Mouse (Mus musculus) forebrain, postnatal 0 days (tissue): Measurements from ENCODE around the gene Olfr1161. TPM values are rescaled to one million over a fixed set of nuclear protein-coding genes. Genes with fewer than 3 reads are reported as not detected.
"Not testable (repeated sequence)": the region's sequence is repeated elsewhere in the genome, so short reads cannot be mapped to it uniquely, and the experiment has no call there.

Experiments used
- ATAC-seq: fragments of 200-750 bp; cut with Nextera tagmentation; 2 replicates; pipeline ENCODE4 v1.8.0; 2017; ENCODE audit warnings: mild to moderate bottlenecking, moderate library complexity
- DNase-seq: peaks from one replicate; pipeline ENCODE4 v3.0.0-alpha.2; 2015
- H3K27ac ChIP-seq: fragments of 300-500 bp; sonication (generic); 2 replicates; pipeline ENCODE4 v1.5.1; 2014; ENCODE audit warnings: low read depth, mild to moderate bottlenecking, antibody characterized with exemption, low read length, moderate library complexity, mixed read lengths
- H3K27me3 ChIP-seq: fragments of 300-500 bp; sonication (generic); 2 replicates; pipeline ENCODE4 v1.6.1; 2014; ENCODE audit warnings: mild to moderate bottlenecking, low read length, mixed read lengths; ENCODE audit not compliant: insufficient read depth
- H3K36me3 ChIP-seq: fragments of 300-500 bp; sonication (generic); 2 replicates; pipeline ENCODE4 v1.6.1; 2014; ENCODE audit warnings: mild to moderate bottlenecking, moderate library complexity; ENCODE audit not compliant: insufficient read depth
- H3K4me1 ChIP-seq: fragments of 300-500 bp; sonication (generic); 2 replicates; pipeline ENCODE4 v1.6.1; 2014; ENCODE audit warnings: antibody characterized with exemption; ENCODE audit not compliant: insufficient read depth
- H3K4me2 ChIP-seq: fragments of 300-500 bp; sonication (generic); 2 replicates; pipeline ENCODE4 v1.6.1; 2014; ENCODE audit warnings: low read depth, mild to moderate bottlenecking, moderate library complexity
- H3K4me3 ChIP-seq: fragments of 300-500 bp; sonication (generic); 2 replicates; pipeline ENCODE4 v1.5.1; 2014; ENCODE audit warnings: low read depth, low read length, mixed read lengths
- H3K9ac ChIP-seq: fragments of 300-500 bp; sonication (generic); 2 replicates; pipeline ENCODE4 v1.6.1; 2014; ENCODE audit warnings: mild to moderate bottlenecking
- H3K9me3 ChIP-seq: fragments of 300-500 bp; sonication (generic); 2 replicates; pipeline ENCODE4 v1.6.1; 2016; ENCODE audit warnings: low read length
- CTCF ChIP-seq: sonication (generic); IDR thresholded peaks from 2 replicates; pipeline ENCODE4 v1.5.1; 2016; ENCODE audit warnings: antibody characterized with exemption, control low read depth, low read depth
- WGBS: fragments of 180-500 bp; shearing (Covaris S2); extraction: QIAGEN DNeasy Blood & Tissue Kit; methylation state at CpG from one replicate; pipeline ENCODE4 v1.1.7; 2014; 5-methylcytosine and 5-hydroxymethylcytosine counted together
- polyA plus RNA-seq: library from polyadenylated mRNA; unstranded; fragments of >200 nt; fragmentation: Nextera tagmentation; extraction: Ambion mirVana; gene quantifications from 2 replicates; pipeline ENCODE4 v1.2.1, GENCODE M21; 2015
- total RNA-seq: library from RNA; depleted of rRNA; stranded (reverse); fragments of >200 nt; gene quantifications from 2 replicates; pipeline ENCODE4 v1.2.3, GENCODE M21; 2014; rRNA removed

Gene Olfr1161
- total RNA-seq (not detected in 2 replicates), polyA plus RNA-seq (not detected in 2 replicates)

DNA sequence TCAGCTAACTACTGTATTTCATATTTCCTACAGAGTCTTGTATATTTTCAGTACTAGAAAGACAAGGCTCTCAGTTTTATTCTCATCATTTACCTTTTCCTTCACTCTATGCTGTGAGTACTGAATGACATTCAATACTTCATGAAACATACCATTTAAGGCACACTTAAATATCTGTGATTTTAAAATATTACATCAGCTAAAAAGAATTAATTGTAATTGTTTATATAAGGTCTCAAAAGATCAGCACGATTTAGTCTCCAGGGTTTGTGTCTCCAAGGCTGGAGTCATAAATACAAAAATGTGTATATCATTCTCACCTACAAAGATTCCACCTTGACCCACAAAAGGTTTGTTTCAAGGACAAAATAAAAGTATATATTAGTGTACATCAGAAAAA is at the start of gene Olfr1161:
Gene Olfr1161, plus strand, starts transcription at position 301 of the 400 bp plus-strand sequence.
- WGBS, result 85% methylated on average over 1 of the region's 1 CpGs
- not testable (repeated sequence) for ATAC-seq, DNase-seq

DNA sequence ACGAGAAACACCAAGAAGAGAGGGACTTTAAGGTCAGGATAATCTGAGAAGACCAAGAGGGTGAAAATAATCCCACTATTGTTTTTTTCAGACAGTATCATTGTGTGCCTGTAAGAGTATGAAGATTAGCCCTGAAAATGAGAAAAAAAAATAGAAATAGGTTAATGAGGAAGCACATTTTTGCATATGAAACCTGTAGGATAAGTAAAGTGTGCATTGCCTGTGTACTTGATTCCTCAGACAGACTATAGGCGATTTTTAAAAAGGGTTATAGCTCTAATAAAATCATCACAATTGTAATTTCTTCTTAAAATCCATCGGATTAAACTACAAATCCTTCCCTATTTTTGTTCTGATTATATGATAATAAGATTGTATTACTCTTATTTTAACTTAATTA is 48.0 kb upstream of the Olfr1161 start, which contains the start of gene Olfr74:
Gene Olfr74, minus strand, starts transcription at position 101 of the 400 bp plus-strand sequence.
- Histone ChIP-seq H3K4me3 (no peak within 1 kb of the TSS), H3K27me3 (no peaks in the 10 kb centered on the region), H3K4me1 (no peaks in the 10 kb centered on the region), H3K9ac (no peak within 1 kb of the TSS), H3K4me2 (no peak within 1 kb of the TSS), H3K36me3 (no peaks in the 10 kb centered on the region), H3K27ac (no peak within 1 kb of the TSS), H3K9me3 (no peaks in the 10 kb centered on the region)
- no peak for TF ChIP-seq CTCF
- WGBS, result 81% methylated on average over 3 of the region's 3 CpGs
- ATAC-seq (no peak), DNase-seq (no peak)

More for the DNA sequence above, at the start of gene Olfr1161:
- H3K36me3 ChIP-seq, H3K4me2 ChIP-seq, H3K9ac ChIP-seq, H3K27me3 ChIP-seq, H3K4me3 ChIP-seq, H3K9me3 ChIP-seq, H3K4me1 ChIP-seq, H3K27ac ChIP-seq: not testable (repeated sequence)

GRCm38 (mm10) chr2:87989813-87990212 is 32.8 kb upstream of the Olfr1161 start, which contains the start of gene Olfr1158:
Olfr1158 (plus strand) TSS chr2:87990113.
- H3K4me1 ChIP-seq, result no peaks in the 10 kb centered on the region
- no peak for ATAC-seq
- H3K27ac ChIP-seq, result no peak within 1 kb of the TSS
- no peaks in the 10 kb centered on the region for H3K27me3 ChIP-seq
- no peak within 1 kb of the TSS for H3K9ac ChIP-seq
- H3K4me2 ChIP-seq, result no peak within 1 kb of the TSS
- no peaks in the 10 kb centered on the region for H3K9me3 ChIP-seq
- DNase-seq, result no peak
- no peak within 1 kb of the TSS for H3K4me3 ChIP-seq
- TF ChIP-seq CTCF, result no peak
- no peaks in the 10 kb centered on the region for H3K36me3 ChIP-seq

- H3K4me1 ChIP-seq, result no peaks in the 10 kb centered on the region
- H3K4me3 ChIP-seq, result no peak within 1 kb of the TSS
- H3K4me2 ChIP-seq, result no peak within 1 kb of the TSS
- DNase-seq (no peak), ATAC-seq (no peak)
- H3K27me3 ChIP-seq, result no peaks in the 10 kb centered on the region
- TF ChIP-seq CTCF, result no peak
- no peak within 1 kb of the TSS for H3K9ac ChIP-seq
- no peak within 1 kb of the TSS for H3K27ac ChIP-seq
- H3K9me3 ChIP-seq, result no peaks in the 10 kb centered on the region
- no peaks in the 10 kb centered on the region for H3K36me3 ChIP-seq
Observed at GRCm38 (mm10) chr2:88007515-88008318, 14.9 kb upstream of the Olfr1161 start, which contains the start of gene Olfr1160. Olfr1160 (minus strand) TSS chr2:88008268.

DNA sequence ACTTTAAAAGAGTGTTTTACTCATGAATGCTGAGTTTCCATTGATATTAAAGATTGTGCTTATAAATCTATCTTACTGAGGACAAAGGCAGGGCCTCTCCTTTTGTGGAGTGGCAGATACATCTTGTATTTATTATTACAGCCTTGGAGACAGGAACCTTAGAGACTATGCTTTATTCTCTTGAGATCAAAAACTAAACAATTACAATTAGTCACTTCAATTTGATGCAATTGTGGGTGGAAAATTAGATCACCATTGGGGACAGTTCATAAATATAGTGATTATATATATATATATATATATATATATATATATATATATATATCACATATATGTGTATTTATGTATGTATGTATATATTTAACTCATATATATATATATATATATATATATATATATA is 15.0 kb downstream of the Olfr1161 start, which contains the start of gene Olfr73:
Gene Olfr73, minus strand, starts transcription at position 101 of the 400 bp plus-strand sequence.
- TF ChIP-seq CTCF, result no peak
- no peak for ATAC-seq
- Histone ChIP-seq H3K27me3 (no peaks in the 10 kb centered on the region), H3K4me3 (no peak within 1 kb of the TSS), H3K4me2 (no peak within 1 kb of the TSS), H3K4me1 (no peaks in the 10 kb centered on the region), H3K9me3 (no peaks in the 10 kb centered on the region), H3K9ac (no peak within 1 kb of the TSS), H3K27ac (no peak within 1 kb of the TSS), H3K36me3 (no peaks in the 10 kb centered on the region)
- DNase-seq, result no peak

- no peak within 1 kb of the TSS for H3K27ac ChIP-seq
- H3K27me3 ChIP-seq, result no peaks in the 10 kb centered on the region
- no peak within 1 kb of the TSS for H3K4me3 ChIP-seq
- no peak within 1 kb of the TSS for H3K9ac ChIP-seq
- no peaks in the 10 kb centered on the region for H3K4me1 ChIP-seq
- WGBS, result 69% methylated on average over 1 of the region's 1 CpGs
- no peaks in the 10 kb centered on the region for H3K9me3 ChIP-seq
- H3K4me2 ChIP-seq, result no peak within 1 kb of the TSS
- TF ChIP-seq CTCF, result no peak
- H3K36me3 ChIP-seq, result no peaks in the 10 kb centered on the region
- no peak for ATAC-seq
- DNase-seq, result no peak
Observed at GRCm38 (mm10) chr2:88051029-88051428, 28.5 kb downstream of the Olfr1161 start, which contains the start of gene Olfr1162. Olfr1162 (minus strand) TSS chr2:88051129.

DNA sequence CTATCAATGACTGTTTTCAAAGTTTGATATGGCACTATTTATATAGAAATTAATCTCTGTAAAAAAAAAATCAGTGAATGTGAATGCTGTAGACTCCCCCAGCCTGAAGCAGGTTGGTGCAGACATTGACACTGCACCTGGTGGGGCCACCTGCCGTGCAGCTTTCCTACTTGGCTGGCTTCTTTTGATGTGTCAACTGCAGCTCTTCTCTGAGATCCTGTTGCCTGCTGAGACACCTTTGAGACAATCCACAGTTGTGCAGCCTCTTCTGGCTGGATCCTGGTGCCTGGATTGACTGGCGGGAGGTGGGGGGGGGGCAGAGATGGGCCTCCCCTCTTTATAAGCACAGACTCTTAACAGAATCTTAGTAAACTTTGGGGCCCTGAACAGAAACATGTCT is 41.0 kb downstream of the Olfr1161 start:
- TF ChIP-seq CTCF, result no peak
- Histone ChIP-seq H3K36me3 (no peaks in the 10 kb centered on the region), H3K4me1 (no peaks in the 10 kb centered on the region), H3K9me3 (no peaks in the 10 kb centered on the region), H3K9ac (no peak overlapping the region), H3K27ac (no peak overlapping the region), H3K27me3 (no peaks in the 10 kb centered on the region), H3K4me2 (no peak overlapping the region), H3K4me3 (no peak overlapping the region)
- ATAC-seq, result no peak
- WGBS, result 78% methylated on average over 2 of the region's 2 CpGs
- DNase-seq, result no peak
